Mouse (Mus musculus) gastrocnemius, postnatal 10 days (tissue): ENCODE data around the gene Glrx. TPM values are rescaled to one million over a fixed set of nuclear protein-coding genes. Genes with fewer than 3 reads are reported as not detected.
"Not testable (repeated sequence)": the region's sequence is repeated elsewhere in the genome, so short reads cannot be mapped to it uniquely, and the experiment has no call there.

ENCODE experiments used
- DNase-seq: peaks from one replicate; pipeline ENCODE4 v3.0.0; 2021; ENCODE audit warnings: mixed read lengths
- long read RNA-seq, 2 experiments: library from polyadenylated mRNA; stranded (forward); transcript quantifications; one replicate each; pipeline ENCODE4 v2.0.0; 2021
- total RNA-seq, 2 experiments: library from RNA; stranded (reverse); gene quantifications; 2 replicates each; pipeline ENCODE4 v1.2.3; 2021

The Glrx gene
- 10 to 100 TPM; 35.2 to 36.7 TPM for total RNA-seq
- long read RNA-seq, experiment 1, transcript Glrx-201 (3 exons, 1,345 nt) = major isoform, 35 of 46 reads
- long read RNA-seq, experiment 1, partial matches to known transcripts = 2 of 46 reads
- long read RNA-seq, experiment 1, other reads (novel, unspliced or antisense) = 9 of 46 reads
- long read RNA-seq, experiment 2, transcript Glrx-201 (3 exons, 1,345 nt) = major isoform, 44 of 49 reads
- long read RNA-seq, experiment 2, partial matches to known transcripts = 0 of 49 reads
- long read RNA-seq, experiment 2, other reads (novel, unspliced or antisense) = 5 of 49 reads

GRCm38 (mm10) chr13:75839719-75840481 lies at the start of gene Glrx:
Gene Glrx, plus strand, starts transcription at chr13:75839868.
- DNase-seq = peak; percentile 65

DNA sequence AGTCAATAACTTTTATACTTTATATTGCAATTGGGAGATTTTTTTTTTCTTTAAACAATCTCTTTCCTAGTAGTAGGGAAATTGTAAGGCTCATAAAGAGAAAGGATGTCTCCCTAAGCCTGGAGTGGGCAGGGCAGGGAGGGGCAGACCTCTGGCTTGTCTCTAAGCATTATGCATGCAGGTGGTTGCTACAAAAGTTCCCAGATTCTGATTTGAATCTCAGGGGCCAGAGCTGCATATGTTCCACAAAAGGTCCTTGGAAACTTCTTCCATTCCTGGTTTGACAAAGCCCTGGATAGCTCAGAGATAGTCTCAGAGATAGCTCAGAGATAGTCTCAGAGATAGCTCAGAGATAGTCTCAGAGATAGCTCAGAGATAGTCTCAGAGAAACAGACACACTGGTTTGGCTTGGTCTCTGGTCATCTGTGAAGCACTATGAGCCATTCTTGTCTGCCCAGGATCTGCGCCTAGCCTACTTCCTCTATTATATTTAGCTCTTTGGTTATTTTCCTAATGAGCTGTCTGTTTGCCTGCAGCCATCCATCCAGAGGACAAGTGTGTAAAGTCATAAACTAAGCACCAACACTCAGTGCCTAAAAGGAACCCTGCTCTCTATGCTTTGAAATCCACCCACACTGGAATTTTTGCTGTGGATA lies 49.0 kb upstream of the Glrx start:
- DNase-seq = no peak

DNA sequence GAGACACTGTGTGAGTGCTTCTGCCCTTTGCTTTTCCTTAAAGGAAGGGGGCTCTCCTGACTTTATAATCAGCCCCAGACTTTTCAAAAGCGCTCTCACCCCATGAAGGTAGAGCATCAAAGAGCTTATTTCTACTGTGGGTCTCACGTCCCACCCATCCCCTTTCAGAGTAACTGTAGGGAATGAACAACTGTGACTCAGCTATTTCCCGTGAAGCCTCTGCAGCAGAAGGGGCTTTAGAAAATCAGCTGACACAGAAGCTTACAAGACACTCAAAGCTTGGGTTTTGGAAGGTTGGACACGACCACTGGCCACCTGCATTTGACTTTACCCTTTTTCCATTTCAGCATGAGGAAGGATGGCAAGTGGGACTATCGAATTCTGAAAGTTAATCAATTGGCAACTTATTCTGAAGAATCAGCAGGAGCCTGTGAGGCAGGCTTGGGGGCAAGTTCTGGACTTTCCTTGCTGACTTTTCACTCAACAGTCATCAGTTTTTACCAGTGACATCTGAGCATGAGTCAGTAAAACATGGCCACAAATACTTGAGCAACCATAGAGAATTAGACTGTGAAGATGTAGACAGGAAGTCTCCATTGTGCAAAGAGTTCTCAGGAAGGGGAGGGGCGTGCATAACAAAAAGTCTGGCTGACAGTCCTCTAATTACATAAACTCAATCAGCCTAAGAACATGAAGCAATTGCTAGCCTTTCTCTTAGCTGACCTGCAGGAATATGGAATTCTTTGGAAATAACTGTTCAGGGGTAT lies 45.6 kb upstream of the Glrx start:
- DNase-seq = no peak

DNA sequence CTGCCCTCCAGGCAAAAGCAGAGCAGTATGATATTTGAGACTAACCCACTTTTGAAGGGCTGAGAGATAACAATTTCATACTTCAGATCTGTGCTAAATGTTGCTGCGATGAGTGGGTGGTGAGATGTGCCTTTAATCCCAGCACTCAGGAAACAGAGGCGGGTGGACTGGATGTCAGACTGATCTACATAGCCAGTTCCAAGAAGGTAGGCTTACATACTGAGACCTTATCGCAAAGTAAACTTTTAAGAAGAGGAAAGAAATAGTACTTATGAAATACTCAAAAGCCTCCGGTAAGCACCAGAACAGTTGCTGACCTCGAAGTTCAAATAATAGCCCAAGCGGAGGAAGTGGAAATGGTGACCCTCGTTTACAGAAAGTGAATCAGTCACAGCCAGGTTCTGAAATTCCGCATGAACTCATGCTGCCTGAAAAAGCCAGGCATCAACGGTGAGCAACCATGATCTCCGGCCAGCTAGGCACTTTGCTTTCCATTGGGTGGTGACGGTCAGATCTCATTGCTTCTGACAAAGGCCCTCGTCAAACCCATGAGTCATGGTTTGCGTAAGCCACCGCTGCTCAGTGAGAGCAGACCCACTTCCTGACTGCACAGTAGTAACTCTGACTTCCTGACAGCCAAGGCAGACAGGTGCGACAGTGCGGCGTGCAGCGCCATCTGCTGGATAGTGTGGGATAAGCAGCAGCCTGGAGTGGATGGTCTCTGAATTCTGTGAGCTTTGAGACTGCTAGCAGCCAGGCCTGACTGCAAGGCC lies 42.1 kb upstream of the Glrx start:
- DNase-seq = peak; percentile 89

DNA sequence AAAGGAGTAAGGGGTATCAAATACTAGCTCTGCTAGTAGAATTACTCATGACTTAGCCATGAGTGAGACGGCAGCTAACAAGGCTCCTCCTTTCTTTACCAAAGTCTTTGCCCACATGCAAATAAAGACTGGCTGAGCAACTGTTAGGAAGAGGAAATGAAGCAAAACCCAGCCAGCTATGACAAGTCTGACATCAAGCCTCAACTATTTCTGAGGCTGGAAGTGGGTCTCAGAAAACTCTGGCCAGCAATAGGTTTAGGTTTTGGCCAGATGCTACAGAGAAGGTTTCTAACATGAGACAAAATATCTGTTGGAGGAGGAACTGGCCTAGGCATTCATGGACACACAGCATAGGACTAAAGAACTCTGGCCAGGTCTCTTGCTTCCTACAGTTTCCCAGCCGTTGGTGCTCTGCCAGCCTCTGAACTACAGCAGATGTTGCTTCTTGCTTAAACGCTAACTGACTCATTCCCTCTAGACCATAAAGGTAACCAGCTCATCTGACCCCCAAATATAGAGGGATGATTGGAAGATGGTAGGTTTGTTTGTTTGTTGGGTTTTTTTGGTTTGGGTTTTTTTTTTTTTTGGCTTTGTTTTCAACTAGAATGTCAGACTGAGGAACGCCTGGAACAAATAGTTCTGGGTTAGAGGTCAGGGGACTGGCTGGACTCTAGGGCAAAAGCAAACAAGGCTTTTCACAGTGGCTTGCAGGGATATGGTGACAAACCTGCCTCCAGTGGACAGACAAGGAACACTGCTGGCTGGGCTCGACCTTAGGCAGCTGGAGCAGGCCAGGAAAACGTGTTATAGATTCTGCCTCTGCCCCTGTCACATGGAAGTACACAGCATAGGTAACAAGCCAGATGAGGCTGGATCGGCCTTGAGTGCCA lies 41.0 kb upstream of the Glrx start:
- no peak for DNase-seq

GRCm38 (mm10) chr13:75799421-75799820 lies 40.2 kb upstream of the Glrx start:
- no peak for DNase-seq

GRCm38 (mm10) chr13:75807969-75808368 lies 31.7 kb upstream of the Glrx start:
- no peak for DNase-seq

- DNase-seq = no peak
Measured at GRCm38 (mm10) chr13:75809957-75810356, 29.7 kb upstream of the Glrx start.

GRCm38 (mm10) chr13:75817183-75817582 lies 22.5 kb upstream of the Glrx start:
- DNase-seq = no peak

GRCm38 (mm10) chr13:75818486-75818885 lies 21.2 kb upstream of the Glrx start:
- no peak for DNase-seq

- DNase-seq = no peak
Measured at GRCm38 (mm10) chr13:75818945-75819706, 20.5 kb upstream of the Glrx start.

DNA sequence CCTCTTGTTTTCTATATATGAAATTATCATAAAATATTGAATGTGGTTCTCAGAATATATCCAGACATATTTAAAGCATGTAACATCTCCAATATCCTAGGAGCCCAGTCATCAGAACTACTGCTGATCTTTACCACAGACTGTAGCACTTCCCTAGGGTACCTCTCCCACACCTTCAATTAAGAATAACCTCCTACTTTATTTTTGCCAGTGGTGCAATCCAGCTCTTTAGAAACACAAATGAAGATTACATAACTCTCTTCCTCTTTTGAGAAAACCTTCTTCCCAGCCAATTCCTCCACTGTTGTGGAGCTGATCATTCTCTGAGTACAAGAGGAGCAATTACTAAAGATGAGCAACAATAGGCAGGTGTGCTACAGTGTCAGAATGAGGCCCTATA lies 19.8 kb upstream of the Glrx start:
- DNase-seq = no peak

DNA sequence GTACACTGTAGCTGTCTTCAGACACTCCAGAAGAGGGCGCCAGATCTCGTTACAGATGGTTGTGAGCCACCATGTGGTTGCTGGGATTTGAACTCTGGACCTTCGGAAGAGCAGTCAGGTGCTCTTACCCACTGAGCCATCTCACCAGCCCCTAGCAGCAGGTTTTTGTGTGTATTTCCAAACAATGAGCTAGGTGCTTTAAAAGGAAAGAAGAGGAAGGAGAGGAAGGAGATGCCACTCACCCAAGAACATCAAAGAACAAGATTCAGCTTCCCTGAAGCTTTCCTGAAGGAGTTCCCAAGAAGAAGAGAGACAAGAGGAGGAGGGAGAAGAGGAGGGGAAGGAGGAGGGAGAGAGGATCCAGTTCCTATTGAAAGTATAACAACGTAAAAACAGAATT lies 17.3 kb upstream of the Glrx start:
- not testable (repeated sequence) for DNase-seq

DNA sequence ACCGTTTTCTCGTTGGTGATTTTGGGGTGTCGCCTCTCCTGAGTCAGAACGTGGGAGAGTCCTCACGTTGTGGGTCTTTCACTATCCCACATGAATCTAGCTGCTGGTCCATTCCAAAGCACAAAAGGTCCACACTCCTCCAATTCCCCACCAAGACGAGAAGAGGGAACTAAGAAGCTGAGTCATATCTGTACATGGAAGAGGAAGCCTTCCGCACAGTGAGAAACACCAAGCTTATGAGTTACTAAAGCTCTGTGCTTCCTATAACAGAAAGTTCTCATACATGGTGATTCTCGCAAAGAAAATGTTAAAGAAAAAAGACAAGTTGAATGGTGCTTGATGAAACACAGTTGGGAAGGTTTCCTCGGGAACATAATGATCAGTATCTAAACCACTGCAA lies 16.5 kb upstream of the Glrx start:
- DNase-seq = no peak

- DNase-seq = no peak
Measured at GRCm38 (mm10) chr13:75824611-75825319, 14.9 kb upstream of the Glrx start.

- DNase-seq = no peak
Measured at GRCm38 (mm10) chr13:75825388-75825787, 14.3 kb upstream of the Glrx start.

DNA sequence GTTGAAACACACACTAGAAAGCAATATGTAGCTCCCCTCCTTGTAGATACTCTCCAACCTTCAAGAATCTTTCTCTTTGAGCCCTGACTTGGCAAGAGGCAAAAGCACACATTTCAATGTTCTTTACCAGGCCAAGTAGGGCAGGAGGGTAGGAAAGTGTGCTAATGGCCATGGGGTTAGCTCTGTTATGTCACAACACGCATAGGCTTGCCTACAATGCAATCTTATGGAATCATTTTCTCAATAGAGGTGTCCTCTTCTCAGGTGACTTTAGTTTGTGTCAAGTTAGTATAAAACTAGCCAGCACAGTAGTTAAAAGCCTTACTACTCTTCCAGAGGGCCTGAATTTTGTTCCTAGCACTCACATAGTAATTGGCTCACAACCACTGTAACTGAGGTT lies 9.0 kb upstream of the Glrx start:
- DNase-seq = no peak

- no peak for DNase-seq
Measured at GRCm38 (mm10) chr13:75831710-75832109, 8.0 kb upstream of the Glrx start.

- no peak for DNase-seq
Measured at GRCm38 (mm10) chr13:75832697-75833096, 7.0 kb upstream of the Glrx start.
